Mouse (Mus musculus) kidney, adult 2 months (tissue): ENCODE measurements around the gene Gm35315.

Experiments
- CTCF ChIP-seq: fragments of 200-500 bp; conservative IDR thresholded peaks from 2 replicates; pipeline ENCODE4 v1.5.1; 2011; ENCODE audit warnings: low read depth, mild to moderate bottlenecking, control low read depth, low read length, moderate library complexity, mixed read lengths; ENCODE audit not compliant: insufficient read depth, insufficient read length
- POLR2A ChIP-seq: fragments of 200-500 bp; IDR thresholded peaks from one replicate; pipeline ENCODE4 v1.6.1; 2011; ENCODE audit warnings: low read depth, low read length, control low read depth

DNA sequence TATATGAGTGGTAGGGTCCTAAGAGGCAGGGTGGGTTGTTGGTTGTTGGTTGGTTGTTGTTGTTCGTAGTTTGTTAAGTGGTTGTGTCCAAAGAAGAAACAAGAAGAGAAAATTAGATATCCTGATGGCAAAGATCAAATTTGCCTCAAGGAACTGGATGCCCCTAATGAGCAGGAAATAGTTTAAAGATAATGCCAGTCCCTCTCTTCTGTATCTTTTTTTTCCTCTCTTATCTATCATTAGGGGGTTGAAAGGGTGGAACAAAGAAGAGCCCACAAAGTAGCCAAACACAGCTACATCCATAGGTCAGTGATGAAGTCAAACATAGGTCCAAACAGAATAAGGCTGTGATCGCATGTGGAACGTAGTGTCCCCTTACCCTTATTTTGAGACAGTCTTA is 45.1 kb upstream of the Gm35315 start:
- TF ChIP-seq POLR2A (no peak), CTCF (no peak)
